Mouse (Mus musculus) ES-E14 (cell line): ENCODE results near the gene Rhbg.

Experiments
- CHD2 ChIP-seq: IDR thresholded peaks from 2 replicates; pipeline ENCODE4 v1.6.1; 2014; ENCODE audit warnings: mild to moderate bottlenecking, low read depth, low read length, inconsistent platforms
- HCFC1 ChIP-seq: IDR thresholded peaks from 2 replicates; pipeline ENCODE4 v1.6.1; 2012; ENCODE audit warnings: low read length, inconsistent platforms, borderline replicate concordance; ENCODE audit not compliant: insufficient read depth
- ZNF384 ChIP-seq: IDR thresholded peaks from 2 replicates; pipeline ENCODE4 v1.6.1; 2012; ENCODE audit warnings: low read depth, low read length, inconsistent platforms

- no peak for TF ChIP-seq ZNF384
- TF ChIP-seq CHD2 = no peak
- no peak for TF ChIP-seq HCFC1
These were observed 19.3 kb downstream of the Rhbg start for GRCm38 (mm10) chr3:88235216-88235615.
